Mouse (Mus musculus) MEL (cell line): ENCODE results near the gene Gfpt2.

ENCODE experiments used
- CHD2 ChIP-seq: IDR thresholded peaks from 2 replicates; pipeline ENCODE4 v1.6.1; 2011; ENCODE audit warnings: low read length, improper control_type of control experiment
- CTCF ChIP-seq, 3 experiments: IDR thresholded peaks in 2 of 3; conservative IDR thresholded peaks in 1 of 3; 2 replicates each; pipeline ENCODE4 v1.5.1; 2011 to 2012; ENCODE audit warnings: low read length in 3 of 3, low read depth in 2 of 3, mild to moderate bottlenecking in 2 of 3, improper control_type of control experiment in 1 of 3, inconsistent platforms in 1 of 3, mixed read lengths in 1 of 3, moderate library complexity in 1 of 3; ENCODE audit not compliant: control insufficient read depth in 1 of 3, insufficient read depth in 1 of 3, poor library complexity in 1 of 3, severe bottlenecking in 1 of 3
- EP300 ChIP-seq, 2 experiments: IDR thresholded peaks; 2 replicates each; pipeline ENCODE4 v1.6.1; 2011; ENCODE audit warnings: improper control_type of control experiment in 2 of 2, low read length in 2 of 2, low read depth in 1 of 2, mild to moderate bottlenecking in 1 of 2
- GATA1 ChIP-seq: IDR thresholded peaks from 2 replicates; pipeline ENCODE4 v1.6.1; 2011; ENCODE audit warnings: low read depth, low read length, improper control_type of control experiment
- POLR2A ChIP-seq, 2 experiments: IDR thresholded peaks; 2 replicates each; pipeline ENCODE4 v1.6.1; 2011 to 2012; ENCODE audit warnings: low read length in 2 of 2, mild to moderate bottlenecking in 2 of 2, control low read depth in 1 of 2, improper control_type of control experiment in 1 of 2, low read depth in 1 of 2, moderate library complexity in 1 of 2; ENCODE audit not compliant: control insufficient read depth in 1 of 2, insufficient read depth in 1 of 2, poor library complexity in 1 of 2
- RAD21 ChIP-seq: IDR thresholded peaks from 2 replicates; pipeline ENCODE4 v1.6.1; 2011; ENCODE audit warnings: mild to moderate bottlenecking, low read depth, low read length, improper control_type of control experiment
- SIN3A ChIP-seq: IDR thresholded peaks from 2 replicates; pipeline ENCODE4 v1.6.1; 2012; ENCODE audit warnings: low read length, improper control_type of control experiment, inconsistent platforms
- TAL1 ChIP-seq: IDR thresholded peaks from 2 replicates; pipeline ENCODE4 v1.6.1; 2012; ENCODE audit warnings: mild to moderate bottlenecking, inconsistent platforms, low read length, moderate library complexity, mixed read lengths
- USF1 ChIP-seq: IDR thresholded peaks from 2 replicates; pipeline ENCODE4 v1.6.1; 2014; ENCODE audit warnings: low read depth, mild to moderate bottlenecking, inconsistent platforms, low read length, improper control_type of control experiment, moderate library complexity
- ZKSCAN1 ChIP-seq: IDR thresholded peaks from 2 replicates; pipeline ENCODE4 v1.6.1; 2012; ENCODE audit warnings: low read depth, mild to moderate bottlenecking, inconsistent platforms, low read length, improper control_type of control experiment, moderate library complexity

DNA sequence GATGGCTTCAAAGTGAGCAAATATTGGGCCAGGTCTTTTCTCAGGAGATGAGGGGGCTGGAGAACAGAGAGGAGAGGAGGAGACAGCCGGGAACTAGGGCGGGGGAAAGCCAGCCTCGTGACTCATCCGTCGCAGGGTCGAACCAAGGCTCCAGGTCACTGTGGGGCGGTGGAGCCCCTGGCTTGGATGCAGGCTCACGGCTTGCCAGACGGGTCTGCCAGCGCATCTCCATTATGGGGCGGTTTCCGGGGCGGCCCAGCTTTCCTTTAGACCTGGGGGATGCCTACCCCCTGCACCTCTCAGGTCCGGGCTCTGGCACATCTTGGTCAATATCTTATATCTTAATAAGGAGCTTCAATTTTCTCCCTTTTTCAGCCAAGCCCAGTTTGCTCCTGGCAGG is 847 bp upstream of the Gfpt2 start:
- TF ChIP-seq POLR2A (IDR thresholded peaks at IDR 0.05; ENCODE audit: control insufficient read depth in 1 of 2, insufficient read depth in 1 of 2, low read depth in 1 of 2, low read length in 2 of 2, poor library complexity in 1 of 2) (no peak), EP300 (IDR thresholded peaks at IDR 0.05; ENCODE audit: low read depth in 1 of 2, low read length in 2 of 2) (no peak), CTCF (IDR thresholded peaks at IDR 0.05 in 2 of 3, conservative IDR thresholded peaks at IDR 0.05 in 1 of 3; ENCODE audit: control insufficient read depth in 1 of 3, insufficient read depth in 1 of 3, low read depth in 2 of 3, low read length in 3 of 3, poor library complexity in 1 of 3, severe bottlenecking in 1 of 3) (no peak), TAL1 (no peak), RAD21 (no peak), GATA1 (no peak), CHD2 (no peak), ZKSCAN1 (no peak), USF1 (no peak), SIN3A (no peak)
